Mouse (Mus musculus) forebrain, embryonic 11.5 days (tissue): ENCODE measurements around the gene Tipin. TPM values are rescaled to one million over a fixed set of nuclear protein-coding genes. Genes with fewer than 3 reads are reported as not detected.

Source experiments
- ATAC-seq: fragments of 200-750 bp; cut with Nextera tagmentation; replicated peaks from 2 replicates; pipeline ENCODE4 v1.8.0; 2017; ENCODE audit warnings: moderate TSS enrichment; ENCODE audit not compliant: low FRiP score
- DNase-seq: peaks from one replicate; pipeline ENCODE4 v3.0.0-alpha.2; 2017; ENCODE audit warnings: low spot score
- H3K27ac ChIP-seq: fragments of 300-500 bp; sonication (generic); 2 replicates; pipeline ENCODE4 v1.5.1; 2014; ENCODE audit warnings: low read depth, low read length
- H3K27me3 ChIP-seq: fragments of 300-500 bp; sonication (generic); 2 replicates; pipeline ENCODE4 v1.6.1; 2014; ENCODE audit warnings: mild to moderate bottlenecking, low read length, mixed read lengths; ENCODE audit not compliant: control insufficient read depth, insufficient read depth
- H3K36me3 ChIP-seq: fragments of 300-500 bp; sonication (generic); 2 replicates; pipeline ENCODE4 v1.6.1; 2014; ENCODE audit warnings: mild to moderate bottlenecking, low read length, moderate library complexity, mixed read lengths; ENCODE audit not compliant: control insufficient read depth, insufficient read depth
- H3K4me1 ChIP-seq: fragments of 300-500 bp; sonication (generic); replicated peaks from 2 replicates; pipeline ENCODE4 v1.6.1; 2014; ENCODE audit warnings: low read length, mixed read lengths; ENCODE audit not compliant: control insufficient read depth, insufficient read depth
- H3K4me2 ChIP-seq: fragments of 300-500 bp; sonication (generic); 2 replicates; pipeline ENCODE4 v1.6.1; 2014; ENCODE audit warnings: low read depth, mild to moderate bottlenecking, low read length, moderate library complexity, mixed read lengths; ENCODE audit not compliant: severe bottlenecking
- H3K4me3 ChIP-seq: fragments of 300-500 bp; sonication (generic); 2 replicates; pipeline ENCODE4 v1.5.1; 2014; ENCODE audit warnings: low read depth, low read length
- H3K9ac ChIP-seq: fragments of 300-500 bp; sonication (generic); 2 replicates; pipeline ENCODE4 v1.6.1; 2014; ENCODE audit warnings: low read length
- H3K9me3 ChIP-seq: fragments of 300-500 bp; sonication (generic); 2 replicates; pipeline ENCODE4 v1.6.1; 2016; ENCODE audit warnings: low read length, mixed read lengths; ENCODE audit not compliant: control insufficient read depth
- WGBS: fragments of 180-500 bp; shearing (Covaris S2); extraction: QIAGEN DNeasy Blood & Tissue Kit; methylation state at CpG from one replicate; pipeline ENCODE4 v1.1.7; 2014; 5-methylcytosine and 5-hydroxymethylcytosine counted together
- polyA plus RNA-seq: library from polyadenylated mRNA; unstranded; fragments of >200 nt; fragmentation: Nextera tagmentation; extraction: Ambion mirVana; gene quantifications from 2 replicates; pipeline ENCODE4 v1.2.1, GENCODE M21; 2014

The Tipin gene
- polyA plus RNA-seq, 1 experiment from 2014 or later: 300 TPM

GRCm38 (mm10) chr9:64242381-64242831, 39.0 kb upstream of the Tipin start:
- Histone ChIP-seq H3K4me2 (no peak overlapping the region), H3K36me3 (no peaks in the 10 kb centered on the region), H3K4me1 (no peaks in the 10 kb centered on the region), H3K9ac (no peak overlapping the region), H3K27ac (no peak overlapping the region), H3K9me3 (no peaks in the 10 kb centered on the region), H3K4me3 (no peak overlapping the region), H3K27me3 (no peaks in the 10 kb centered on the region)
- WGBS: 83% methylated on average over 6 of the region's 6 CpGs
- DNase-seq: no peak
- ATAC-seq: no peak

DNA sequence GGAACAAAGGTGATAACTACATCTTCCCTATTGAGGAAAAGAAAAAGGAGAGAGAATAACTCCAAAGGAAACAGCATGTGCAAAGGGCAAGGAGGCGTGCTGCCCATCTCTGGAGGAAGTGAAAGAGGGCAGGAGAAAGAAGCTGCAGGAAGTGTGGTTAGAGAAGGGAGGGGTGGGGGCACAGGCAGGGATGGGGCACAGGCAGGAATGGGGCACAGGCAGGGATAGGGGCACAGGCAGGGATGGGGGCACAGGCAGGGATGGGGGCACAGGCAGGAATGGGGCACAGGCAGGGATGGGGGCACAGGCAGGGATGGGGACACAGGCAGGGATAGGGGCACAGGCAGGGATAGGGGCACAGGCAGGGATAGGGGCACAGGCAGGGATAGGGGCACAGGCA, 32.0 kb upstream of the Tipin start:
- 94% methylated on average over 1 of the region's 1 CpGs for WGBS

GRCm38 (mm10) chr9:64250111-64250730, 31.2 kb upstream of the Tipin start:
- Histone ChIP-seq H3K9me3 (no peaks in the 10 kb centered on the region), H3K4me1 (peaks cover 8% of the 10 kb centered on the region; the same call in 1 of the 2 replicates), H3K4me3 (no peak overlapping the region), H3K27ac (no peak overlapping the region), H3K4me2 (no peak overlapping the region), H3K27me3 (no peaks in the 10 kb centered on the region), H3K9ac (no peak overlapping the region), H3K36me3 (no peaks in the 10 kb centered on the region)
- no peak for ATAC-seq
- DNase-seq: no peak

More for the DNA sequence above, 32.0 kb upstream of the Tipin start:
- H3K9ac ChIP-seq: no peak overlapping the region
- no peak overlapping the region for H3K4me2 ChIP-seq
- H3K9me3 ChIP-seq: no peaks in the 10 kb centered on the region
- no peak for ATAC-seq
- H3K4me3 ChIP-seq: no peak overlapping the region
- H3K27me3 ChIP-seq: no peaks in the 10 kb centered on the region
- no peaks in the 10 kb centered on the region for H3K36me3 ChIP-seq
- H3K27ac ChIP-seq: no peak overlapping the region
- DNase-seq: no peak
- H3K4me1 ChIP-seq: peaks cover 8% of the 10 kb centered on the region; the same call in 1 of the 2 replicates

DNA sequence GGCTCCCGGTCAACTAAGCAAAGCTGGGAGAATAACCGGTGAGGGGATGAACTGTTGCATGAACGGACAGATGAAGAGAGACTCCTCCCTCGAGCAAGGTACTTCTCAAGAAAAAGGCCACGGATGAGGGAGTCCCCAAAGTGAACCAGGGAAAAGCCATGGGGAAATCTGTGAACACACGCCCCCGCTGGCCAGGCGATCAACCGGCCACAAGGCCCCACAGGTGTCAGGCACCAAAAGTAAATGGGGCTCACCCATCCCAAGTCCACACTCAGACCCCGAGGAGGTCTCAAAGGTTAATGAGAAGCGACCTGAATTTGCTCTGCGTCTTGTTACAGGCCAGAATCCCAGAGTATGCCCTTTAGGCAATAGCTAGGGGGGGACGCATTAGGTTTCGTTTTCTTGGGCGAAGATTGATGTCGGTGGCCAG, 28.8 kb upstream of the Tipin start:
- peak overlapping the region; percentile 92 for H3K9ac ChIP-seq
- H3K9me3 ChIP-seq: no peaks in the 10 kb centered on the region
- no peaks in the 10 kb centered on the region for H3K27me3 ChIP-seq
- peaks cover 8% of the 10 kb centered on the region; the same call in 1 of the 2 replicates for H3K4me1 ChIP-seq
- H3K36me3 ChIP-seq: no peaks in the 10 kb centered on the region
- ATAC-seq: peak; percentile 6; the same call in 1 of the 2 replicates
- H3K27ac ChIP-seq: no peak overlapping the region
- under 1% methylated on average over 16 of the region's 16 CpGs for WGBS
- peak overlapping the region; percentile 75 for H3K4me3 ChIP-seq
- H3K4me2 ChIP-seq: peak overlapping the region; percentile 88
- DNase-seq: peak; percentile 66

DNA sequence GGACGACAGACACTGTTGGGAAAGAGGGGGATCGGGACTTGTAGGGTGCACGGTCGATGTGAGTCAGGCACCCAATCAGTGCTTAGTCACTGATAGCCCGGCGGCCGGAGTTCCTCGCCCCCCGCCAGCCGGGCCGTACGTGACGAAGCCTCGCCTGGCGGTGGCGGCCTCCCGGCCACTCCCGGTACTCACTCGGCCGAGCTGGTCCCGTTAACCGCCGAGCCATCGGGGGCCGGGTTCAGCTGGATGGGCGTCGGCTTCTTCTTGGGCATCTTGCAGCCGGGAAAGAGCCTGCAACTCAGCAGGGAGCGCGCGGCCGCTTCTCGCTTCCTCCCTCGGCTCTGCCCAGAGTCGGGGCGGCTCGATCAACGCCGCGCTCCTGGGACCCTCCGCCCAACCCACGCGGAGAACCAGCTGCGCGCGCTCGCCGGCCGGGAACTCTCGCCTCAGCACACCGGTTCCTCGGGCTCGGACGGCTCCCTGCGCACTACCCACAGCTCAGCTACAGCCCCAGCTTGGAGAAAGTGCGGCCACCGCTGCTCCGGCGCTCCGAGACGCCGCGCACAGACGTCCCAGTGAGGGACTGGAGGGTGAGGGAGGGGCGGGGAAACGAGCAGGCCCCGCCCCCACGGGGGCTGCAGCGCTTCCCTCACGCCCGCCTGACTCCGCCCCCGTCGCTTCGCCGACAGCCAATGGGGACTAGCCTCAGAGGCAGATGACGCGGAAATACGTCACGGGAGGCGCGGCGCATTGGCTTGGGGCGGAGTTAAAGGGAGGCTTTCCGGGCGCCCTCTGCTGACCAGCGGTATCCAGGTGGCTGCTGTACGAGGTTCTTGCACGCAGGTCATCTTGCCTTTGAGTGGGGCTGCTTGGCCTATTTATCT, 28.1 kb upstream of the Tipin start, which contains the start of gene Map2k1:
Gene Map2k1 (minus strand): TSS at position 611 of the 884 bp plus-strand sequence.
- H3K4me1 ChIP-seq: peaks cover 8% of the 10 kb centered on the region; the same call in 1 of the 2 replicates
- H3K27ac ChIP-seq: peak within 1 kb of the TSS; percentile 58
- no peaks in the 10 kb centered on the region for H3K27me3 ChIP-seq
- DNase-seq (peak; percentile 100), ATAC-seq (peak; percentile 95)
- peak within 1 kb of the TSS; percentile 92 for H3K9ac ChIP-seq
- peak within 1 kb of the TSS; percentile 75 for H3K4me3 ChIP-seq
- H3K4me2 ChIP-seq: peak within 1 kb of the TSS; percentile 88
- H3K36me3 ChIP-seq: no peaks in the 10 kb centered on the region
- H3K9me3 ChIP-seq: no peaks in the 10 kb centered on the region
- under 1% methylated on average over 74 of the region's 89 CpGs for WGBS

DNA sequence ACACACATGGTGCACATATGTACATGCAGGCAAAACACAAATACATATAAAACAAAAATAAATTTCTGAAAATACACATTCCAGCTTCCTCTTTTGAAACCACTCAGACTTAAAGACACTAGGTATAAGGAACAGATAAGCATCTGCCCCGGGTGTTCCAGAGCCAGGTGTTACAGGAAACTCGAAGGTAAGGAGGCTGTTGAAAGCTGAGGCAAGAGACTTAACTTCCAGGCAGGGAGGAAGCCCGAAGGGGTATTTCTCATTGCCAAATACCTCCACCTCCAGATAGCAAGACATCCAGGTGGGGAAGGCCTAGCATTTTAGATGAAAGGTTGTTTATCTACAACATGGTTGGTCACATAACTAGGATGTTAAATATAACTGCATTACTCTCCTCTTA, 26.0 kb upstream of the Tipin start:
- no peak overlapping the region for H3K9ac ChIP-seq
- H3K27me3 ChIP-seq: no peaks in the 10 kb centered on the region
- no peaks in the 10 kb centered on the region for H3K9me3 ChIP-seq
- no peak overlapping the region for H3K4me3 ChIP-seq
- H3K36me3 ChIP-seq: no peaks in the 10 kb centered on the region
- WGBS: 84% methylated on average over 3 of the region's 3 CpGs
- peaks cover 8% of the 10 kb centered on the region; the same call in 1 of the 2 replicates for H3K4me1 ChIP-seq
- ATAC-seq (no peak), DNase-seq (no peak)
- no peak overlapping the region for H3K4me2 ChIP-seq
- no peak overlapping the region for H3K27ac ChIP-seq

- Histone ChIP-seq H3K4me2 (no peak overlapping the region), H3K4me3 (no peak overlapping the region), H3K36me3 (no peaks in the 10 kb centered on the region), H3K9me3 (no peaks in the 10 kb centered on the region), H3K27ac (no peak overlapping the region), H3K4me1 (peaks cover 8% of the 10 kb centered on the region; the same call in 1 of the 2 replicates), H3K9ac (no peak overlapping the region), H3K27me3 (no peaks in the 10 kb centered on the region)
- 88% methylated on average over 3 of the region's 3 CpGs for WGBS
- no peak for DNase-seq
- ATAC-seq: no peak
Measured at GRCm38 (mm10) chr9:64256204-64256603, 25.2 kb upstream of the Tipin start.

- H3K27ac ChIP-seq: no peak overlapping the region
- H3K27me3 ChIP-seq: no peaks in the 10 kb centered on the region
- 88% methylated on average over 5 of the region's 5 CpGs for WGBS
- H3K4me2 ChIP-seq: no peak overlapping the region
- H3K9me3 ChIP-seq: no peaks in the 10 kb centered on the region
- no peaks in the 10 kb centered on the region for H3K4me1 ChIP-seq
- H3K9ac ChIP-seq: no peak overlapping the region
- ATAC-seq: no peak
- H3K36me3 ChIP-seq: no peaks in the 10 kb centered on the region
- DNase-seq: no peak
- no peak overlapping the region for H3K4me3 ChIP-seq
Measured at GRCm38 (mm10) chr9:64259906-64260305, 21.5 kb upstream of the Tipin start.
